Mouse (Mus musculus) megakaryocyte, embryonic 14.5 days (primary cell): ENCODE data around the gene Rnf212.

Experiments used
- FLI1 ChIP-seq: IDR thresholded peaks from 2 replicates; pipeline ENCODE4 v1.6.1; 2012; ENCODE audit warnings: low read length, inconsistent platforms, mixed read lengths
- GATA1 ChIP-seq: IDR thresholded peaks from 3 replicates; pipeline ENCODE4 v1.6.1; 2012; ENCODE audit warnings: mixed read lengths, low read length, inconsistent platforms, borderline replicate concordance

GRCm38 (mm10) chr5:108823276-108823675 lies 48.5 kb upstream of the Rnf212 start:
- TF ChIP-seq GATA1 (no peak), FLI1 (no peak)
